Mouse (Mus musculus) forelimb bud, embryonic 11.5 days (tissue): ENCODE measurements at regions not wholly inside any gene's neighbourhood (a gene's known extent, or its start where the extent isn't known, plus 50 kb on each side); places are given as distances from the start of the nearest gene placed in this dataset.

Experiments
- DNase-seq: peaks from one replicate; pipeline ENCODE4 v3.0.0-alpha.2; 2012; ENCODE audit warnings: low read depth, low spot score

DNA sequence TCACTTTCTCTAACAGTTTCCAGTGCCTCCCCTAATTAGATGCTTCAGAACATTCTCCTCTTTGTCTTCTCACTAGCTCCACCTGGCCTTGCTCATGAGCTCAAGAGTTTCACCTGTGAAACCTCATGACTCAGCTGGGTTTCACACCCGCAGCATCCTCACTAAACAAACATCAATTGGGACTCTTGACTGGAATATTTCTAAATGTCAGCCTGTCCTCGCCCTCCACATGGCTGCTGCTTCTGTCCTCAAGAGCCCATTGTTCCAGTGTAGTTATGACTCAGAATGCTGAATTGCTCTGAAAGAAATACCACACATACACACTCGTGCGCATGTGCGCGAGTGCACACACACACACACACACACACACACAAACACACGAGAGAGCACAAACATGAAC, 407.2 kb downstream of the Prss52 start:
- DNase-seq = no peak

DNA sequence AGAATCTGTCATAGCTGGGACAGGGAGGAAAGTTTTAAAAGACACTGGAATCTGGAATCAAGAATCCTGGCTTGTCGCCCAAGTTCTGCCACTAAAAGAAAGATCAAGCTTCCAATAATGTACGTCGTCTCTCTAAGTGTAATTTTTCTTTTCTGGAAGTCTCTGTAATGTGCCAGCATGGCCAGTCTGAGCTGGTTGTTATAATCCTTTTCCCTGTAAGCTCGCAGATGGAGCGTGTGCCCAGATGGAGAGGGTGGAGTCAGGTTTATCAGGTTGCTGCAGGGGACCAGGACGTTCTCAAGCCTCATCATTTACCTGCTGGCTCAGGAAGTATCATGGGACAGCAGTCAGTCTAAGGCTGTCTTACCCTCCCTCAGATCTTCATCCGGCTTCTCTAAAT, 408.6 kb downstream of the Prss52 start:
- no peak for DNase-seq

DNA sequence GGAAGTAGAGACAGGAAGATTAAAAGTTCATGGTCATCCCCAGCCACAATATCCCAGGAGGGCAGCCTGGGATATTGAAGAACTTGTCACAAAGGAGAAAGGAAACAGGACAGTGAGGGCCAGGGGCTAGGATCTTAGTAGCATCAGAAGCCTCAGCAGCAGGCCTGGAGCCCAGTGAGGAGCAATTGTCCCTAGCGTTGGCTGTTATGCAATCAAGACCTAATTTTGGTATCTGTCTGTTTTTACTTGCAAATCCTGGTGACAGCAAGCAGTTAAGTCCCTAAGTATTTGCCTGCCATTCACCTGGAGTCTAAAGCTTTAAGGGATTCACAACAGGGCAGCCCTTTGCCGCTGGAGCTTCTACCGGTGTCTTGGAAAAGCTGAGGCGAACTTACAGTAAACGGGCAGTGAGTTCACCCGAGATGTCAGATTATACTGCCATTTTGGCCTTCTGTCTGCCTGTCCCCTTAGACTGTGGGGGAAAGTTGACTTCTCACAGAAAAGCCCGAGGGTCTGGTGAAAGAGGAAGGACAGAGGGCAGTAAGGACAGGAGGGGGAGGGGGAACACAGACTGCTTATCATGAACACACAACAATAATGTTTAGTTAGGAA, 413.6 kb downstream of the Prss52 start:
- no peak for DNase-seq

DNA sequence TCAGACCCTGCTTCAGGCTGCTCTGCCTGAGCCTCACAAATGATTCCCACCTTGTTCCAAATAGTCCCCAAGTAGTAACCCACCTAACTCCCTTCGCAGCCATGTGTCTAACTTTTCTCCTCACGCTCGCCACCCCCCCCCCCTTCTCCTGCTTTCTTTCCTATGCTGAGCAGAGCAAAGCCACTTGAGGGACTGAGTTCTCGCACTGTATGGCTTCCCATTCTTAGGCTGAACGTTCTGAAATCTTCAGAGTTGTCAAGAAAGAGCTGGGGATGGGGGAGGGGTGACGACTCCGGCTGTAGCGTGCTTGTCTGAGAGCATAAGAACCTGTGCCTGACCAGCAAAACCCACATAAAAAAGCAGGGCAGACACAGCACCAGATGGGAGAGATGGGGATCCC, 420.6 kb downstream of the Prss52 start:
- DNase-seq = no peak

DNA sequence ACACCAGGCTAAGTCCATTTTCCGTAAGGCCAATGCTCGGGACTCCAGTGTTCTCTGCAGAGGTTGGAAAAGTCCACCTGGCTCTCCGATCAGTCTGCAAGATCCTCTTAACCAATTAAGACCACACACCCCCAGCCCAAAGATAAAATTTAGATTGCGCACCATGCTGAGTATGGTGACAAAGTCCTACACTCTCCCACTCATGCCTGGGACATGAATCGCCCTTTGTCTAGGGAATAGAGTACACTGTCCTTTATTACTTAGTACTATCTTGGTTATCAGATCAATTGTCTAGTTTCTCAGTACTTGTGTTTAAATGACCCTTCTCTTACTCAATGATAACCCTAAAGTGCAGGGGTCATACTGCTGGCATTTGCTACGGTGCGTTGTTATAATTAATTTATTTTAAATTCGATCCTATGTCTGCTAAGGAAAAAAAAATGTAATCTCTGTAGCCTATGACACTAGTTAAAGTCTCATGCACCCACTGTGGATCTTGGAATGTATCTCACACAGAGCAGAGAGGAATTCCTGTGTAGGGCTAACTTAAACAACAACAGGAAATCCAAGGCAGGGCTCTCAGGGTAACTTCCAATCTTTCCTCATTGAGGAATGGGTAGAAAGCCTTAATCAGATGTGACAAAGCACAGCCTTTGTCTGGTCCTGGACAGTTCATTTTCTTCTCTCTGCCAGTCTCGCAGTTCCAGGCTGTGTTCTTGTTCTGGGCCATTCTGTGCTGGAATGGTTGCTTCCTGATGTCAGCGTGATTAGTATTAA, 421.4 kb downstream of the Prss52 start:
- DNase-seq = no peak

DNA sequence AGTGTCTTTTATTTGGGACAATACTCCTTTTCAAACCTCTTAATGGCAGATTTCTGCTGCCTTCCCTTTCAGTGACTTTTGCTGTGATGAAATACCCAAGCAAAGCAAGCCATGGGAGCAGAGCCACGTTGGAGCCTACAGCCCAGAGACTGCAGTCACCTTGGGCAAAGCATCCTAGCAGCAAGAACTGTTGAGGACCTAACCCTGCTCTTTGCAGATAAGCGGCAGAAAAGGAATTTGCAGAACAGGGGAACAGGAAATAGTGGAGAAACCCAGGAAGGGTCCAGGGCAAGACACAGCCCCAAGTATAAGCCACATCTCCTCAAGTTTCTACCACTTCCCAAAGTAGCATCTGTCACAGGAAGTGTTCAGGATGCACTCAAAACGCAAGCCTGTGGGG, 426.5 kb downstream of the Prss52 start:
- DNase-seq = no peak

DNA sequence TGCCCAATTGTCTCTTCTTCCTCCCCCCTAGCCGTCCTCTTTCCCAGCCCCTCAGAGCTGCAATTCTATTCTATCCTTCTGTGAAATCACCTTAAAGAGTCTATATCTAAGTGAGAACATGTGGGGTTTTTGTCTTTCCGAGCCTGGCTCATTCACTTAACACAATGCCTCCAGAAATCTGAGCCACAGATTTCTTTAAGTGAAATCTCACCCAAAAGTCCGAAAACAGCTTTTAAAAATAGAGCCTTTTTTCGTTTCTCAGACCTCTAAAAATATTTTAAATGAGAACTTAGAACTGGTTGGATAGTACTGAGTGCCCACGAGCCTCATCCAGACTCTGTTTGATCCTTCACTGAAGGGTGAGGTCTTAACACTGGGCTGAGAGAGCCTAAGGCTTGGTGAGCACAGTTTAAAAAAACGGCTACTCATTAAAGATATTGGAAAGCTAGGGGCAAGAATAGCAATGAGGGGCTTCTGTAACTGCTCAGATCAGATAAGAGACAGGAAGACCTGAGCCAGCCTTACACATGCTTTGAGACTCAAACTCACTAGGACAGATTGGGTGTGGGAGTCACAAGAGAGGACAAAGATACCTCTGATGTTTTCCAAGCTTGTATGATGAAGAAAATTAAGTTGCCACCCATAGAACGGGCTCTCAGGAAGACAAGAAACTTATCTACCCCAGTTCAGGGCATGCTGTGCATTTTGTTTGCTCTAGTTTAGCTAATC, 427.3 kb downstream of the Prss52 start:
- DNase-seq = no peak

DNA sequence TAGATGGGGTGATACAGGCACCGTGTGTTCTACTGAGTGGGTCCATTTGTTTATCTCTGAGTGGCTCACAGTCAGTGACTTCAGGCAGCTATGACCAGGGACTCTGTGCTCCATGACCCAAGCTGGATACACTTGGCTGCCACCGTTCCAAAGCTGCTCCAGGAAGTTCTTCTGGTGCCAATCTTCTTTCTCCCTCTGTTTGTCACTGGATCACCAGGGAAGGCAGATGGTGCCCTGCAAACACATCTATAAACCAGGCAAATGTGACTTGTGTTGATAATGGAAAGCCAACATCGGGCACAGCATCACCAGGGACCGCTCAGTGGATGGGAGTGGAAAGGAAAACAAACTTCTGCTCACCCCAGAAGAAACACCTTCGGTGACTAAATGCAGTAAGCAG, 428.3 kb downstream of the Prss52 start:
- DNase-seq = no peak

DNA sequence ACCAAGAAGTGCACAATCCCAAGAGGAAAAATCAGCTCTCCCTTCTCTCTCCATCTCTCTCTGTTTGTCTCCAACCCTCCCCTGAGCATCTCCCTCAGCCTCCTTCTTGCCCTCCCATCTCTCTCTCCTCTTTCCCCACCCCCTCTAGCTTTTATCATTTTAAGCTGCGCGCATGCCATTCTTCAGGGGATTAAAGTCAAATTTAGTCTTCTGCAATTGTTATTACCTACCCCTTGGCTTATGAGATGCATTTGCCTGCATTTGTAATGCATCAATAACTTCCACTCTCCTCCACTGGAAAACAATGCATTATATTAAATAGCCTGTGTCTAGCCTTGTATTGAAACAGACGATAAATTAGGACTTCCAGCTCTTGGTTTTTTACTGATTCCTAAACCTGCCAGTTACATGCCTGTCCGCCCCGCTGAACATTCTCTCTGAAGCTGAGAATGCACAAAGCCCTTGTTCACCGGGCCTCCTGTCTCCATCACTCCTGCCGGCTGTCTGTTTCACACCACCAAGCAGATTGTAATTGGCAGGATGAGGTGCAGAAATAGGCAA, 429.6 kb downstream of the Prss52 start:
- DNase-seq = no peak

DNA sequence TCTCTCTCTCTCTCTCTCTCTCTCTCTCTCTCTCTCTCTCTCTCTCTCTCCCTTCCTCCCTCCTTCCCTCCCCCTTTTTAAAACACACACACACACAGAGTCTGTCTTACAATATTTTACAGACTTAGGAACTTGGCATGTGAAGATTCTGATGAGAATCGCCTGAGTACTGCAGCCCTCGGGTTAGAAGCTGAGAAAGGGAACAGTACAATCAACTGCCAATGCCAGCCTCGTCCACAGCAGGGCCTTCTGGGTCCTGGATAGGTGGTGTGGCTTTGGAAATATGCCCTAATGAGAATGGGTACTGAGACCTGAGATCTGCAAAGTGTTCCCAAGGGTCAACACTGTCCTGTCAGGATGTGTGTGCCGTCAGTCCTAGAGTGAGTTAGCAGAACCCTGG, 430.1 kb downstream of the Prss52 start:
- DNase-seq = no peak

DNA sequence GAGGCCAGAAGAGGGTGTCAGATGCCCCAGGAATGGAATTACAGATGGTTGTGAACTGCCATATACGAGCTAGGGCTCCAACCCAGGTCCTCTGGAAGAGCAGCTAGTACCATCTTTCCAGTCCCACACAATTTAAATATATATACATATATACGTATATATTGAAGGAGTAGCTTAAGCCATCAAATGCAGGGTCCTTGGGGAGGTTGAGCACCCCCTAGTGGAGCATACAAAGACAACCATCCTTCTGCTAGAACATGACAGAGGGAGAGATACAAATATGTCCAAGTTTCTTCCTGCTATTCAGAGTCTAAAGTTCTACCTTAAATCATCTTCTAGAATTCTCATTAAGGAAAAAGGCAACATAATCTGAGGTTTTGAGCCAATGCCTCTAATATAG, 435.4 kb downstream of the Prss52 start:
- peak; percentile 2 for DNase-seq

DNA sequence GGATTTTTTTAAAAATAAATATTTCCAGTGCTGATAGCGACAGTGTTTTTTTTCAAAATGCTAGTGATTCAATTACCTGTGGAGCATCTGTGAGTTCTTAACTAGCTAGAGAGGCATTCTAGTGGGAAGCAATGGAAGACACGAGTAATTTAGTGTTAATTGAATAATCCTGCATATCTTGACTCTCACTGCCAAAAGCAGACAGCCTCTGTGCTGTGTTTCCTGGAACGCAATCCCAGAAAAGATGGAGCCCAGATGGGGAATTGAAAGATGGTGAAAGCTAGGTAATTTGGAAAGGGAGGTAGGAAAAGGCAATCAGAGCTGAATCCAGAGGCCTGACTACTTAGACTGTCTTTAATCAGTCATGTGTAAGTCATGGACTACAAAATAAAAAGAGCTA, 441.0 kb downstream of the Prss52 start:
- no peak for DNase-seq

DNA sequence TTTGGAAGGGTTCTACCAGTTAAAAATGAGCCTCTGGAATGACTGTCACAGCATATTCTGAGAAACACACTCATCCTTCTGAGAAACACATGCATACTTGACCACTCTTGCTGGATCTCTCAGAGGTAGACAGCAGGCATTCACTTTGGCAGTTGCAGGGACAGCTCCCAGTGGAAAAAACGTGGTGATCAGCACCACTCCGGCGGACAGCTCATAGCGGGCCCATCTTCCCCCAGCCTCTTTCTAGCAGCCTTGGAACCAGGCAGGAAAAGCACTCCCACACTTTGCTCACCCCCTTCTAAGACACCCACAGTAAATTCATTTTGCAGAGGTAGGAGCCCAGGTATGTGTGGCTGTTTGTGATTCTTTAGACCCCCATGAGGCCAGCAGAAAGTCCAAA, 442.7 kb downstream of the Prss52 start:
- DNase-seq = peak; percentile 67

DNA sequence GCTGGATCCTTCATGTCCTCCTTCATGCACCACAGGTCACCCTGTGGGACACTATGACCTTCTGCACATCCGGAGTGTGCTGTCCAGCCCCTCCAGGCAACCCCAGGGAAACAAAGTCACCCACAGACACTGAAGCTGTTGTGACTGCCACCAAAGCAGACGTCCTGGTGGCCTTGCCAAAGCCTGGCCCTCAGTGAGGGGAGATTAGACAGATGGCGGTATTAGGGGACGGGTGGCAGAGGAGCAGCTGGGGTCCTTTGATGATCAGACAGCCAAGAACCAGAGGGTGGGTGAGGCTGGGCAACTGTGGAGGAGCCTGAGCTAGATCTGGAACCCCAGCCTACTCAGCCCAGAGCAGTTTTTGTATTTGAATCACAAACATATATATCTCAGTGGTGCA, 448.9 kb downstream of the Prss52 start:
- no peak for DNase-seq

DNA sequence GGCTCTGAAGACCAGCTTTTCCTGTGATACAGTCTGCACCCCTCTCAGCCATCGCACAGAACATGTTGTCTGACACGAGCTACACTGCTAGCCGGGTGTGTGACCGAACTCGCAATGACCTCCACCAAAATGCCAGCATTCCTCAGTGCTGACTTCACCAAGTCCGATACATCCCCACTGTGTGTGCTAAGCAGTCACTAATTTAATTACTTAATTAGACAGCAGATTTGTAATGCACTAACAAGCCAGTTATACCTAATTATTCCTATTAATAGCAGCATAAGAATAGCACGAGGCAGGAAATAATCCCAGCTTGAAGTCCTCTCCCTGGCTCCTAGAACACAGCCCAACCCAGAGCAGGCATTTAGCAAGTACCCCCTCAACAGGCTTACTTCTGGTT, 452.0 kb downstream of the Prss52 start:
- no peak for DNase-seq

DNA sequence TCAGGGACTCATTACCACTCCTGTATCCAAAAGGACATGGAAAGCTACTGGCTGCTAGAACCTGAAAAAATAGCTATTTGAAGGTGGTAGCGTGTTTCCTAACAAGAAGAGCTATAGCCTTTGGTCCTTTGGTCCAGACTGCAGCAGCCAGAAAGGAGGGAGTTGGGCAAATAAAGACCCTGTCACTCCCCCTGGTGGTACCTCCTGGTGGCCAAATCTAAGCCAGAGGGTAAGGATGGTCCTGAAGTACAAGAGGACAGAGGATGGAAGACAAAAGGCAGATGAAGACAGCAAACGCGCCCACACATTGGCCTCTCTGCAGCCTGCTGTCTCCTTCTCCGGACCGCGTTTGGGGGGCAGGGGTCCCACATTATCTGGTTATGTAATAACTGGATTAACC, 453.4 kb downstream of the Prss52 start:
- no peak for DNase-seq

DNA sequence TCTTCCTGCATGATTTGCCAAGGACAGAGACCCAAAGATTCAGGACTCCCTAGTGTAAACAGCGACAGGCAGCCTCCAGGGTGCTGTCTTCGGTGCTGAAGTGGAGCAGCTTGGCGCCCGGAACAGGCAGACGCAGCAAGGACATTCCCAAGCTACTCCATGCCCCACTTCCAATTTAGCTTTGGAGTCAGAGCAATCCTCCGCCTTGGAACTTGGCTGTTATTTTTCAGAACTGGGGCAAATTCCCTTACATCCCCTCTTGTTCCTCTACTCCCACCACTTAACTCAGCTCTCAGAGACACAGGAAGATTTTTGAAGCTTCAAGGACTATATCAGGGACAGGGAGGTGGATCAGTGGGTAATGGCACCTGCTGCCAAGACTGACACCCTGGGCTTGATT, 464.6 kb downstream of the Prss52 start:
- peak; percentile 63 for DNase-seq

DNA sequence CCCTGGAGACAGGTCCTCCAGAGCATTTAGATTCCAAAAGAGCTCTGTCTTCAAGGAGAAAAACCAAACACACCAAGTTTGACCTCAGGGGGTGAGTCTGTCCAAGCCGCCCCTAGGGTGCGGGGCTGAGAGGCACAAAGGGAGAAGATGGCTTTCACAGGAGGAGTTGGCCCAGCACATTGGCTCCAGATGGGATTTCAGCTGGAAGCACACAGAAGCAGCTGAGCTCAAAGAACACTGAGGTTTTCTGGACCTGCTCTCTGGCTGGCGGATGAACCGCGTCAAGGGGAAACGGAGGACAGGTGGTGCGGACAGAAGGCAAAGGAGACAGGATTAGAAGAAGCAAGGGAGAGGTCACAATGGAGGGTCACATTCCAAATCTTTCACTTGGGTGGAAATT, 466.9 kb downstream of the Prss52 start:
- no peak for DNase-seq

DNA sequence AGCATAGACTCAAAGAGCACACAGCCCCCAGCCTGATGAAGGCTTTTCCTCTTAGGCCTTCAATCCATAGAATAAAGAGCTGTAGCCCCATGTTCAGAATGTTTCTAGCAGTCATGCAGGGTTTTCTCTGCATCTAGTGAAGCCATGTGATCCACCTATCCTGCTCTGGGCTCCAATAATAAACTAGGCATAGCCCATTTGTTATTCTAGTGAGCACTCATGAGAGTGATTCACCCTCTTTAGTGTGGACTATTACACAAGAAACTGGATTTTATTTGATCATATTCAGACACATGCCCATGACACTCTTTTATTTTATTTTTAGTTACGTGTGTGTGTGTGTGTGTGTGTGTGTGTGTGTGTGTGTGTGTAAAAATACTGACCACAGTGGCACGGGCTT, 468.7 kb downstream of the Prss52 start:
- no peak for DNase-seq

DNA sequence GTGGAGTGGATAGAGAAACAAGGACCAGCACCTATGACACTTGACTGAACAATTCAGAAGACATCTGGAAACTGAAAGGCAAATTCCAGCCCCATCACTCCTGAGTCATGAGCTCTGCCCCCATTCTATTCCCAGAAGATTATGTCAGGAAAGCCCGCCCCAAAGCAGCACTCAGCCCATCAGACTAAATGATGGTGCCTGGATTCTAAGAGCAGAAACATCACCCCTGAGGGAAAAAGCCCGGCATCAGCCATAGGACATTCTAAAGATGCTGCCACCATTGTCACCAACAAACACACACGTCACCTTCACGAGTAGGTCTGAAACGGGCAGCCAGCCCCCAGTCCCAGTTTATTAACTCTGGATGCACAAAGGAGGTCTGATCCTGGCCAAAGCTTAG, 469.7 kb downstream of the Prss52 start:
- DNase-seq = no peak

DNA sequence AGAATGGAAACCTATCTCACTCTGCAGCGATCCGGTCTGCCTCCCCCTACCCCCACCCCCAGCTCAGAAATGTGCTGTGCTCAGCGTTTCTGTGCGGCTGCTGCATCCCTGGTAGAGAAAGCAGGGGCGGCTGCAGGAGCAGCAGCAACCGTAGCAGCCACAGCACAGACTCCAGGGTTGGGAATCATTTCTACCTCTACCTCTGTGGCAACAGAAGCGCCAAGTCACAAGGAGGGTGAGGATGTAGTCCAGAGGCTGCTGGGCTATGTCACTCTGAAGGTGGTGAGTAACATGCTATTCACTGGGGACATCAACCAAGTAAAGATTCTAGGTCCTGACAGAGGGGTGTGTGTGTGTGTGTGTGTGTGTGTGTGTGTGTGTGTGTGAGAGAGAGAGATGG, 470.2 kb downstream of the Prss52 start:
- no peak for DNase-seq

DNA sequence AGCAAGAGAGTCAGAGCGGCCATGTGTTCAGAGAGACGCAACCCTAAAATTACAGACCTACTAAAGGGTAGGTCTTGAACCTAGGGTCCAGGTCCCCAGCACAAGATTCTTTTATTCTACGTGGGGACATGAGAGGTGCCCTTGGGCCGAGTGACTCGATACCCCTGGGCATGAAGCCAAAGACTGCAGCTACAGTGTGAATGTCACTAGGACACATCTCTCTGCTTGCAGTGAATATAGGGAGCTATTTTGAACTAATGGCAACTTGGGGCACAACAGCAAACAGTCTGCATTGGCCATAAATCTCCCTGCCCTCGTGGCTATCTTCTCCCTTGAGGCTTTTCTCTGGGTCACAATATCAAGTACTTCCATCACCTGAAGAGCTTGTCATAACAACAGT, 470.7 kb downstream of the Prss52 start:
- DNase-seq = no peak

DNA sequence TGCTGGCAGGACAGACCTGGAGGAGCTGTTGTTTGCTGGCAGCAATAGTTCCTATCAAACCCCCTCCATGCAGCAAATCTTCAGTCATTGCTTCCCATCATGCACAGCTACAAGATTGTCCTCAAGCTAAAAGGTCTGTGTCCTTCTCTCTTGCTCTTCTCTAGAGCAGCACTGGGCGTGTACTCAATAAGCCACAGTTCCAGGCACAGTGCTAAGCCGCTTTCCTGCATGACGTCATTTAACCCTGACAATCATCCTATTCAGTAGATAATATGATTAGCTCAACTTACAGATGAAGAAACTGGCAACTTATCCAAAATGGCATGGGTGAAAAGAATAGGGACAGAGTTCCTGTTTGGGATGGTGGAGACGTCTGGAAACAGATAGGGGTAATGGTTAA, 471.9 kb downstream of the Prss52 start:
- DNase-seq = no peak
